Mouse (Mus musculus) brain, adult 2 months (tissue): ENCODE data around the gene Kantr.

Source experiments
- DNase-seq: peaks from one replicate; pipeline ENCODE4 v3.0.0; 2011; ENCODE audit warnings: low read depth, low spot score

Gene Kantr

DNA sequence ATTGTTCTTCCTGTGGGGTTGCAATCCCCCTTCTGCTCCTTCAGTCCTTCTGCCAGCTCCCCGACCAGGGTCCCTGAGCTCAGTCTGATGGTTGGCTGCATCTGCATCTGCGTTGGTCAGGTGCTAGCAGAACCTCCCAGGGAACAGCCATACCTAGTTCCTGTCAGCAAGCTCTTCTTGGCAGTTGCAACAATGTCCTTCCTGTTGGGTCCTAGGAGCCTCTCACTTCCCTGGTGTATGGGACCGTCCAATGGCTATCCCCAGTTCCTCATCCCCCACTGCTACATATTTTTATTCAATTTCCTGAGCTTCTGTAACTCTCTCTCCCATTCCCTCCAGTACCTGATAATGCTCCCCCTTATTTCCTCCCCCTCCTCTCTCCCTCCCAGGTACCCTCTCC lies 42.5 kb downstream of the Kantr start:
- no peak for DNase-seq

DNA sequence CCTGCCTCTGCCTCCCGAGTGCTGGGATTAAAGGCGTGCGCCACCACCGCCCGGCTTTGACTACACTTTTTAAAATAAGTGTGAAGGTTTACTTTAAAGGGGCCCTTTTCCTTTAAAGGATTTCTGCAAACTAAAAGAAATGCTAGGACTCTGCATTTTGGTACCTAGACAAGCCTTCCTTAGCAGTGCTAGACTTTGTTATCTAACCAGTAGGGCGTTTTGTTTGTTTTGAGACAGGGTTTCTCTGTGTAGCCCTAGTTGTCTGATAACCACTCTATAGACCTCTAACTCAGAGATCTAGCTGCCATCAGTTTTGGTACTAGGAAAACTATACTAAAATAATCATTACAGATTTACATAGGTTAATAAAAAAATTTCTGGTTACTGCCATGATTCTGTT lies 47.9 kb downstream of the Kantr start:
- DNase-seq: no peak

DNA sequence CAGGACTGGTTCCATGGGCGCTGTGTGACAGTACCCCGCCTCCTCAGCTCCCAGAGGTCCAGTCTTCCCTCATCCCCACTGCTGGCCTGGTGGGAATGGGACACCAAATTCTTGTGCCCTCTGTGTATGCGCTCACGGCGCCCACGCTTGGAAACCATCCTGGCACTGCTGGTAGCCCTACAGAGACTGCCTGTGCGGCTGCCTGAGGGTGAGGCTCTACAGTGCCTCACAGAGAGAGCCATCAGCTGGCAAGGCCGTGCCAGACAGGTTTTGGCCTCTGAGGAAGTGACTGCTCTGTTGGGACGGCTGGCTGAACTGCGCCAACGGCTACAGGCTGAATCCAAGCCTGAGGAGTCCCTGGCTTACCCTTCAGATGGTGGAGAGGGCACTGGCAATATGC lies 56.1 kb downstream of the Kantr start:
- DNase-seq: peak; percentile 7
